Comparison of ENCODE assay signal across 13 mouse cellular contexts in genomic region chr19:24159751-24160150, GRCm38 (mm10).
DNase-seq lines count a peak whose midpoint lies in the region; ATAC-seq and TF ChIP-seq lines count a peak whose summit lies in the region.
"Had no signal": no experiment of that assay in that cellular context is flagged by ENCODE, and none has a peak within 500 bp of the region (broad histone marks: within the 10 kb centered on the region; RNA-seq: fewer than 3 reads in every experiment).

No protein-coding gene starts in this region.

- H3K9me3 ChIP-seq in liver, embryonic 11.5 days (ENCODE audit: control insufficient read depth, low read length) = no peaks in the 10 kb centered on the region
- no peaks in the 10 kb centered on the region for H3K9me3 ChIP-seq in neural tube, embryonic 14.5 days (ENCODE audit: control insufficient read depth, low read length)
- no peaks in the 10 kb centered on the region for H3K9me3 ChIP-seq in forebrain, embryonic 13.5 days (replicated peaks)
- H3K9me3 ChIP-seq: limb, embryonic 15.5 days had no signal

- ATAC-seq in liver, embryonic 11.5 days (replicated peaks; ENCODE audit: low FRiP score) = no peak
- ATAC-seq in neural tube, embryonic 14.5 days (ENCODE audit: low read depth) = no peak
- no peak for ATAC-seq in forebrain, embryonic 13.5 days
- ATAC-seq: Patski had no signal

- TF ChIP-seq CTCF in liver, adult 2 months (IDR thresholded peaks at IDR 0.05; ENCODE audit: low read depth, low read length) = no peak

- peak; percentile 35 for DNase-seq in embryo, embryonic 10 days (ENCODE audit: low spot score)
- no peak for DNase-seq in embryo, embryonic 9.5 days (ENCODE audit: extremely low spot score)
- DNase-seq in liver, adult 2 months (ENCODE audit: extremely low read depth, low read depth, low spot score) = peak; percentile 92
- no peak for DNase-seq in liver, embryonic 11.5 days (ENCODE audit: low spot score)
- peak; percentile 64 for DNase-seq in kidney, postnatal 14 days
- no peak for DNase-seq in thymus, postnatal 0 days (ENCODE audit: low spot score)
- DNase-seq: gastrocnemius, postnatal 36 days; layer of hippocampus, adult 9-11 months had no signal

- no peaks in the 10 kb centered on the region for H3K27me3 ChIP-seq in liver, adult 2 months (ENCODE audit: control insufficient read depth, insufficient read depth, low read length)
- H3K27me3 ChIP-seq in liver, embryonic 11.5 days (replicated peaks; ENCODE audit: control insufficient read depth, insufficient read depth, low read length) = no peaks in the 10 kb centered on the region
- no peaks in the 10 kb centered on the region for H3K27me3 ChIP-seq in neural tube, embryonic 14.5 days (ENCODE audit: control insufficient read depth, insufficient read depth, low read length)
- no peaks in the 10 kb centered on the region for H3K27me3 ChIP-seq in forebrain, embryonic 13.5 days
- H3K27me3 ChIP-seq: limb, embryonic 15.5 days; Patski had no signal

- H3K4me3 ChIP-seq in liver, adult 2 months (ENCODE audit: insufficient read depth, low read depth, low read length) = no peak overlapping the region
- H3K4me3 ChIP-seq in liver, embryonic 11.5 days (ENCODE audit: low read depth, low read length) = no peak overlapping the region
- no peak overlapping the region for H3K4me3 ChIP-seq in neural tube, embryonic 14.5 days (ENCODE audit: low read depth, low read length)
- H3K4me3 ChIP-seq in forebrain, embryonic 13.5 days = no peak overlapping the region
- H3K4me3 ChIP-seq: limb, embryonic 15.5 days had no signal

- TF ChIP-seq POLR2A in liver, adult 2 months (IDR thresholded peaks at IDR 0.05; ENCODE audit: extremely low read depth, insufficient read depth, low read length) = no peak

- peaks cover 31% of the 10 kb centered on the region; the same call in 1 of the 2 replicates for H3K79me2 ChIP-seq in liver, adult 2 months (ENCODE audit: control insufficient read depth, insufficient read depth, low read length)

- peaks cover 16% of the 10 kb centered on the region for H3K4me1 ChIP-seq in liver, adult 2 months (ENCODE audit: control insufficient read depth, insufficient read depth, low read length)
- peaks cover 9% of the 10 kb centered on the region for H3K4me1 ChIP-seq in liver, embryonic 11.5 days (replicated peaks; ENCODE audit: control insufficient read depth, insufficient read depth, low read length)
- peaks cover 9% of the 10 kb centered on the region; the same call in 1 of the 2 replicates for H3K4me1 ChIP-seq in neural tube, embryonic 14.5 days (ENCODE audit: control insufficient read depth, insufficient read depth, low read length)
- H3K4me1 ChIP-seq in forebrain, embryonic 13.5 days = peaks cover 11% of the 10 kb centered on the region

- no peaks in the 10 kb centered on the region for H3K36me3 ChIP-seq in liver, adult 2 months (ENCODE audit: control insufficient read depth, insufficient read depth, low read length)
- no peaks in the 10 kb centered on the region for H3K36me3 ChIP-seq in liver, embryonic 11.5 days (ENCODE audit: control insufficient read depth, insufficient read depth, low read length)
- no peaks in the 10 kb centered on the region for H3K36me3 ChIP-seq in neural tube, embryonic 14.5 days (ENCODE audit: control insufficient read depth, insufficient read depth, low read length)
- H3K36me3 ChIP-seq in forebrain, embryonic 13.5 days (ENCODE audit: poor library complexity, severe bottlenecking) = no peaks in the 10 kb centered on the region
- H3K36me3 ChIP-seq: limb, embryonic 15.5 days had no signal

- no peak overlapping the region for H3K9ac ChIP-seq in liver, adult 2 months (ENCODE audit: low read depth, low read length)
- no peak overlapping the region for H3K9ac ChIP-seq in liver, embryonic 11.5 days (ENCODE audit: low read depth, low read length)
- no peak overlapping the region for H3K9ac ChIP-seq in neural tube, embryonic 14.5 days (replicated peaks; ENCODE audit: low read depth, low read length)
- H3K9ac ChIP-seq in forebrain, embryonic 13.5 days = no peak overlapping the region
- H3K9ac ChIP-seq: limb, embryonic 15.5 days had no signal

- WGBS in liver, adult 2 months = 16% methylated on average over 9 of the region's 9 CpGs
- WGBS in liver, embryonic 11.5 days = 59% methylated on average over 9 of the region's 9 CpGs
- 15% methylated on average over 9 of the region's 9 CpGs for WGBS in neural tube, embryonic 14.5 days
- WGBS in forebrain, embryonic 13.5 days = 77% methylated on average over 9 of the region's 9 CpGs

- H3K27ac ChIP-seq in liver, adult 2 months (replicated peaks; ENCODE audit: insufficient read depth, low read depth, low read length) = no peak overlapping the region
- no peak overlapping the region for H3K27ac ChIP-seq in liver, embryonic 11.5 days (ENCODE audit: low read depth, low read length)
- H3K27ac ChIP-seq in neural tube, embryonic 14.5 days (ENCODE audit: low read depth, low read length) = no peak overlapping the region
- no peak overlapping the region for H3K27ac ChIP-seq in forebrain, embryonic 13.5 days
- H3K27ac ChIP-seq: limb, embryonic 15.5 days had no signal

- no peak overlapping the region for H3K4me2 ChIP-seq in liver, embryonic 11.5 days
- H3K4me2 ChIP-seq in neural tube, embryonic 14.5 days (ENCODE audit: low read depth, low read length) = peak overlapping the region; percentile 16; the same call in 1 of the 2 replicates
- no peak overlapping the region for H3K4me2 ChIP-seq in forebrain, embryonic 13.5 days
- H3K4me2 ChIP-seq: limb, embryonic 15.5 days; midbrain, embryonic 11.5 days had no signal

Comparison
In these comparisons a context has a peak if more than half of its experiments do, and no peak if none do; other contexts are left out.
1. DNase-seq: peak in embryo, embryonic 10 days (single experiment), liver, adult 2 months (single experiment) and kidney, postnatal 14 days (single experiment); none in embryo, embryonic 9.5 days (single experiment), liver, embryonic 11.5 days (single experiment) and thymus, postnatal 0 days (single experiment).